Mouse (Mus musculus) megakaryocyte, embryonic 14.5 days (primary cell): ENCODE results near the gene Rbm6.

Experiments
- FLI1 ChIP-seq: IDR thresholded peaks from 2 replicates; pipeline ENCODE4 v1.6.1; 2012; ENCODE audit warnings: low read length, inconsistent platforms, mixed read lengths
- GATA1 ChIP-seq: IDR thresholded peaks from 3 replicates; pipeline ENCODE4 v1.6.1; 2012; ENCODE audit warnings: mixed read lengths, low read length, inconsistent platforms, borderline replicate concordance

DNA sequence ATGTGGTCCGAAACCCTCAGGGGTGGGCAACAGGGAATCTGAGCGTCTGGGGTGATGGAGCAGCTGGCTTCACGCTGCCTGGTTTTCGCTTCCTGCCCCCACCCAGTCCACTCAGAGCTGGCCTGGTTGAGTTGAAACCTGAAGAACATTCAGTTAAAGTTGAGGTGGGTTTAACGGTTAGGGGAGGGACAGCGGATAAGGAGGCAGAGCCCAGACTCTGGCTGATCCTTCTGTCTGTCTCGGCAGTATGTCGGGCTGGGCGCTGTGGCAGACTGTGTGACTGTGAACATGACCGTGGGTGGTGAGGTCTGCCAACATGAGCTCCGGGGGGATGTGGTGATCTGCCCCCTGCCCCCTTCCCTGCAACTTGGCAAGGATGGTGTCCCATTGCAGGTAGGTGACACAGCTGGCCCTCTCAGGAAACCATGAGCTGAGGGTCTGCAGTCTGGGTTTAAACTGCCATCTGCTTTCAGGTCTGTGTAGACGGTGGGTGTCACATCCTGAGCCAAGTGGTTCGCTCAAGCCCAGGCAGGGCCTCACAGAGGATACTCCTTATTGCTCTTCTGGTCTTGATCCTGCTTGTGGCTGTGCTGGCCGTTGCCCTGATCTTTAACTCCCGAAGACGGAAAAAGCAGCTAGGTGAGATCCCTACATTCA, 41.9 kb upstream of the Rbm6 start:
- TF ChIP-seq GATA1 (no peak), FLI1 (no peak)
